Mouse (Mus musculus): ENCODE measurements around the gene Grip1.

DNA sequence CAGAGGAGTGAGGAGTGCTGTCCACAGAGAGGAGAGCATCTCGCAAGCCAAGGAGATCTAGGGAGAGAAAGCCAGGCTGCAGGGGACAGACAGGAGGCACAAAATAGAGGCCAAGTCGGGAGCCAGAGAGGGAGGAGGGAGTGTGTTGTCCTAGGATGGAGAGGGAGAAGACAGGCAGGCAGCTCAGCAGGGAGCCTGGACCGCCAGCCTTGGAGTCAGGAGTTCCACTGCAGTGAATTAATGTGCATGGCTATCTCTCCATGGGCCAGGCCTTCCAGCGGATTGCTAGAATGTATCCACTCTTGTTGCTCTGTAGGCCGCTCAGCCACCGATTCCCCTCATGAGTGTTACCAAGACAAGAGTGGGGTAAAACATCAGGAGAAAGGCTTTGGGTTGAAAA lies 21.8 kb upstream of the Grip1 start:
- TF ChIP-seq EP300 (IDR thresholded peaks at IDR 0.05) (no peak), CTCF (IDR thresholded peaks at IDR 0.05) (no peak)
